In genomic region chrX:99049247-99049646, GRCm38 (mm10) we compare ENCODE assay signal across 8 mouse cellular contexts. TPM values are rescaled to one million over a fixed set of nuclear protein-coding genes. Genes with fewer than 3 reads are reported as not detected.
DNase-seq lines count a peak whose midpoint lies in the region; ATAC-seq and TF ChIP-seq lines count a peak whose summit lies in the region.

No protein-coding gene starts in this region.

- peaks cover 44% of the 10 kb centered on the region for H3K4me1 ChIP-seq in heart, adult 2 months (ENCODE audit: control insufficient read depth, insufficient read depth, low read length)

- no peaks in the 10 kb centered on the region; the same call in 1 of the 2 replicates for H3K79me2 ChIP-seq in heart, adult 2 months (replicated peaks; ENCODE audit: control insufficient read depth, insufficient read depth, low read length)

- peak; percentile 89 for ATAC-seq in megakaryocyte progenitor cell, adult 5-6 weeks (replicated peaks; ENCODE audit: poor library complexity)

- TF ChIP-seq CTCF in layer of hippocampus, adult 2 months (conservative IDR thresholded peaks at IDR 0.05): peak; percentile 52
- TF ChIP-seq CTCF in heart, adult 2 months (IDR thresholded peaks at IDR 0.05): peak; percentile 67

- no peak overlapping the region for H3K4me3 ChIP-seq in layer of hippocampus, adult 2 months
- no peak overlapping the region for H3K4me3 ChIP-seq in heart, adult 2 months

- H3K9ac ChIP-seq in heart, adult 2 months (ENCODE audit: low read depth, low read length): peak overlapping the region; percentile 3; the same call in 1 of the 2 replicates

- H3K27ac ChIP-seq in layer of hippocampus, adult 2 months: peak overlapping the region; percentile 82; the same call in 1 of the 2 replicates
- peak overlapping the region; percentile 81 for H3K27ac ChIP-seq in heart, adult 2 months

- H3K27me3 ChIP-seq in heart, adult 2 months (ENCODE audit: control insufficient read depth, insufficient read depth, low read length): no peaks in the 10 kb centered on the region

- TF ChIP-seq EP300 in heart, adult 2 months (IDR thresholded peaks at IDR 0.05; ENCODE audit: insufficient read depth, low read depth, low read length): no peak

- DNase-seq in layer of hippocampus, adult 2 months (ENCODE audit: low spot score in 2 of 2): no peak
- DNase-seq in layer of hippocampus, adult 9-10 months (ENCODE audit: low spot score): no peak
- peak; percentile 63 to 76 for DNase-seq in heart, adult 2 months
- DNase-seq in kidney, postnatal 25 days: peak; percentile 56 to 78
- DNase-seq in gastrocnemius, adult 18-20 months (ENCODE audit: low spot score): no peak
- no peak for DNase-seq in cerebellum, postnatal 4 days (ENCODE audit: low spot score in 2 of 2)
- no peak for DNase-seq in frontal cortex, postnatal 14 days (ENCODE audit: low spot score in 2 of 2)

- no peak for TF ChIP-seq POLR2A in heart, adult 2 months (IDR thresholded peaks at IDR 0.05; ENCODE audit: insufficient read depth, low read depth, low read length)

- intact Hi-C loops in heart, adult 2 months (cut with DNase I): no loop called here

- WGBS in heart, adult 2 months: 26% methylated on average over 5 of the region's 5 CpGs

- H3K36me3 ChIP-seq in heart, adult 2 months (ENCODE audit: control insufficient read depth, insufficient read depth, low read length): peaks cover 29% of the 10 kb centered on the region

RNA-seq across cellular contexts. Expression of gene Stard8, which starts 46.2 kb away (rescaled TPM):
- total RNA-seq in layer of hippocampus, adult 2 months (2021): 1 to 10 TPM; 7.6 to 9.0 TPM
- total RNA-seq in heart, adult 2 months (2021): 10 to 100 TPM; 29.2 to 32.3 TPM
- 36.2 and 50.3 TPM in 2 replicates for polyA plus RNA-seq in heart, adult 2 months (2012; rRNA removed)
- 4.4 and 5.6 TPM in 2 replicates for total RNA-seq in megakaryocyte progenitor cell, adult 5-6 weeks (2015)
- total RNA-seq in megakaryocyte progenitor cell, adult 5-6 weeks (2017): 3.1 and 6.9 TPM in 2 replicates
- 10 to 100 TPM; 11.1 to 12.2 TPM for total RNA-seq in gastrocnemius, adult 18-20 months (2021)

Comparison
In these comparisons a context has a peak if more than half of its experiments do, and no peak if none do; other contexts are left out.
1. DNase-seq: peak in heart, adult 2 months (2 of 2) and kidney, postnatal 25 days (2 of 2); none in layer of hippocampus, adult 2 months (0 of 2), layer of hippocampus, adult 9-10 months (single experiment), gastrocnemius, adult 18-20 months (single experiment), cerebellum, postnatal 4 days (0 of 2) and frontal cortex, postnatal 14 days (0 of 2).